Mouse (Mus musculus) thymus, adult 2 months (tissue): ENCODE measurements around the gene Gdf3. TPM values are rescaled to one million over a fixed set of nuclear protein-coding genes. Genes with fewer than 3 reads are reported as not detected.

ENCODE experiments used
- DNase-seq: peaks from one replicate; pipeline ENCODE4 v3.0.0; 2021
- H3K27ac ChIP-seq: fragments of 200-500 bp; 2 replicates; pipeline ENCODE4 v1.5.1; 2012; ENCODE audit warnings: low read length, control low read depth; ENCODE audit not compliant: control insufficient read depth, insufficient read depth
- H3K27me3 ChIP-seq: fragments of 200-500 bp; 2 replicates; pipeline ENCODE4 v1.6.1; 2012; ENCODE audit warnings: mild to moderate bottlenecking, low read length, moderate library complexity, mixed read lengths; ENCODE audit not compliant: control insufficient read depth, insufficient read depth
- H3K36me3 ChIP-seq: fragments of 200-500 bp; 2 replicates; pipeline ENCODE4 v1.6.1; 2012; ENCODE audit warnings: mild to moderate bottlenecking, low read length, moderate library complexity; ENCODE audit not compliant: control insufficient read depth, insufficient read depth
- H3K4me1 ChIP-seq: fragments of 200-500 bp; replicated peaks from 2 replicates; pipeline ENCODE4 v1.6.1; 2012; ENCODE audit warnings: low read length; ENCODE audit not compliant: control insufficient read depth, insufficient read depth
- H3K4me3 ChIP-seq: fragments of 200-500 bp; 2 replicates; pipeline ENCODE4 v1.5.1; 2012; ENCODE audit warnings: mild to moderate bottlenecking, low read length, control low read depth, moderate library complexity; ENCODE audit not compliant: control insufficient read depth, insufficient read depth
- CTCF ChIP-seq: fragments of 200-500 bp; IDR thresholded peaks from 2 replicates; pipeline ENCODE4 v1.5.1; 2012; ENCODE audit warnings: mild to moderate bottlenecking, control low read depth, low read length, moderate library complexity, borderline replicate concordance; ENCODE audit not compliant: control insufficient read depth, poor library complexity, insufficient read depth; ENCODE audit errors: extremely low read depth
- POLR2A ChIP-seq: fragments of 200-500 bp; IDR thresholded peaks from 2 replicates; pipeline ENCODE4 v1.6.1; 2012; ENCODE audit warnings: mild to moderate bottlenecking, low read length, control low read depth, moderate library complexity; ENCODE audit not compliant: control insufficient read depth, poor library complexity, insufficient read depth; ENCODE audit errors: extremely low read depth
- WGBS: fragments of 180-500 bp; shearing (Covaris S2); methylation state at CpG from one replicate; pipeline ENCODE4 v1.1.7; 2018; 5-methylcytosine and 5-hydroxymethylcytosine counted together
- polyA plus RNA-seq: library from polyadenylated mRNA; depleted of rRNA; stranded (reverse); fragments of >200 nt; gene quantifications from 2 replicates; pipeline ENCODE4 v1.2.3, GENCODE M21; 2012

The Gdf3 gene
- polyA plus RNA-seq, 1 experiment: 0.53 TPM

- Histone ChIP-seq H3K36me3 (no peaks in the 10 kb centered on the region), H3K4me3 (no peak overlapping the region), H3K4me1 (0 out of 2 replicates have a peak, but pooled peaks cover 3% of the 10 kb centered on the region), H3K27me3 (no peaks in the 10 kb centered on the region), H3K27ac (no peak overlapping the region)
- no peak for TF ChIP-seq CTCF
- no peak for TF ChIP-seq POLR2A
- WGBS: 85% methylated on average over 3 of the region's 3 CpGs
- DNase-seq: no peak
Observed at GRCm38 (mm10) chr6:122636666-122637065, 26.8 kb upstream of the Gdf3 start.

GRCm38 (mm10) chr6:122635315-122635714 lies 25.4 kb upstream of the Gdf3 start:
- Histone ChIP-seq H3K27ac (no peak overlapping the region), H3K27me3 (no peaks in the 10 kb centered on the region), H3K4me3 (no peak overlapping the region), H3K36me3 (no peaks in the 10 kb centered on the region), H3K4me1 (0 out of 2 replicates have a peak, but pooled peaks cover 3% of the 10 kb centered on the region)
- 51% methylated on average over 7 of the region's 7 CpGs for WGBS
- TF ChIP-seq CTCF (no peak), POLR2A (no peak)
- DNase-seq: no peak

- Histone ChIP-seq H3K4me3 (no peak overlapping the region), H3K36me3 (no peaks in the 10 kb centered on the region), H3K27ac (no peak overlapping the region), H3K4me1 (0 out of 2 replicates have a peak, but pooled peaks cover 3% of the 10 kb centered on the region), H3K27me3 (no peaks in the 10 kb centered on the region)
- peak; percentile 21 for DNase-seq
- TF ChIP-seq CTCF: no peak
- TF ChIP-seq POLR2A: no peak
- 39% methylated on average over 9 of the region's 9 CpGs for WGBS
Observed at GRCm38 (mm10) chr6:122633411-122633810, 23.5 kb upstream of the Gdf3 start.

- Histone ChIP-seq H3K36me3 (no peaks in the 10 kb centered on the region), H3K27me3 (no peaks in the 10 kb centered on the region), H3K4me3 (no peak overlapping the region), H3K27ac (no peak overlapping the region), H3K4me1 (no peaks in the 10 kb centered on the region)
- 33% methylated on average over 20 of the region's 20 CpGs for WGBS
- TF ChIP-seq POLR2A: no peak
- no peak for TF ChIP-seq CTCF
- DNase-seq: no peak
Observed at GRCm38 (mm10) chr6:122627469-122628108, 17.7 kb upstream of the Gdf3 start.

- no peak for TF ChIP-seq POLR2A
- no peak for TF ChIP-seq CTCF
- Histone ChIP-seq H3K27me3 (no peaks in the 10 kb centered on the region), H3K4me1 (no peaks in the 10 kb centered on the region), H3K4me3 (no peak within 1 kb of the TSS), H3K36me3 (no peaks in the 10 kb centered on the region), H3K27ac (no peak within 1 kb of the TSS)
- 94% methylated on average over 8 of the region's 8 CpGs for WGBS
- DNase-seq: no peak
Observed at GRCm38 (mm10) chr6:122626110-122626509, 16.2 kb upstream of the Gdf3 start, which contains the start of gene Dppa3. Dppa3 (plus strand) TSS chr6:122626410.

GRCm38 (mm10) chr6:122625156-122625555 lies 15.3 kb upstream of the Gdf3 start:
- no peak for TF ChIP-seq POLR2A
- TF ChIP-seq CTCF: no peak
- H3K27me3 ChIP-seq: no peaks in the 10 kb centered on the region
- H3K27ac ChIP-seq: no peak overlapping the region
- no peaks in the 10 kb centered on the region for H3K36me3 ChIP-seq
- 89% methylated on average over 4 of the region's 4 CpGs for WGBS
- H3K4me3 ChIP-seq: no peak overlapping the region
- H3K4me1 ChIP-seq: no peaks in the 10 kb centered on the region
- DNase-seq: no peak
